Mouse (Mus musculus) megakaryocyte, embryonic 14.5 days (primary cell): ENCODE measurements around the gene Ttn. TPM values are rescaled to one million over a fixed set of nuclear protein-coding genes. Genes with fewer than 3 reads are reported as not detected.

ENCODE experiments used
- H3K27me3 ChIP-seq: replicated peaks from 2 replicates; pipeline ENCODE3; 2012; ENCODE audit warnings: inconsistent platforms
- H3K36me3 ChIP-seq: replicated peaks from 2 replicates; pipeline ENCODE3; 2012; ENCODE audit warnings: low read length, inconsistent platforms, mixed read lengths
- H3K4me1 ChIP-seq: 2 replicates; pipeline ENCODE4 v1.6.1; 2012; ENCODE audit warnings: inconsistent platforms
- H3K4me3 ChIP-seq: replicated peaks from 2 replicates; pipeline ENCODE3; 2012; ENCODE audit warnings: moderate library complexity, mild to moderate bottlenecking, inconsistent platforms
- H3K9me3 ChIP-seq: 2 replicates; pipeline ENCODE4 v1.6.1; 2012; ENCODE audit warnings: inconsistent platforms
- FLI1 ChIP-seq: IDR thresholded peaks from 2 replicates; pipeline ENCODE4 v1.6.1; 2012; ENCODE audit warnings: low read length, inconsistent platforms, mixed read lengths
- GATA1 ChIP-seq: IDR thresholded peaks from 3 replicates; pipeline ENCODE4 v1.6.1; 2012; ENCODE audit warnings: mixed read lengths, low read length, inconsistent platforms, borderline replicate concordance
- polyA plus RNA-seq: library from polyadenylated mRNA; stranded (reverse); fragments of >175 nt; gene quantifications from 2 replicates; pipeline ENCODE4 v1.2.3, GENCODE M21; 2012; ENCODE audit warnings: low replicate concordance; ENCODE audit not compliant: insufficient read depth

Ttn gene
- polyA plus RNA-seq, 1 experiment, result not detected

- TF ChIP-seq GATA1, result no peak
- H3K9me3 ChIP-seq, result no peaks in the 10 kb centered on the region
- H3K36me3 ChIP-seq, result peaks cover 20% of the 10 kb centered on the region
- H3K27me3 ChIP-seq, result no peaks in the 10 kb centered on the region
- H3K4me3 ChIP-seq, result peak overlapping the region; percentile 94
- peaks cover 58% of the 10 kb centered on the region for H3K4me1 ChIP-seq
Observed at GRCm38 (mm10) chr2:76673472-76674081, 308.8 kb downstream of the Ttn start.

- no peak for TF ChIP-seq GATA1
- no peak for TF ChIP-seq FLI1
- no peaks in the 10 kb centered on the region for H3K9me3 ChIP-seq
- peaks cover 55% of the 10 kb centered on the region for H3K4me1 ChIP-seq
- H3K36me3 ChIP-seq, result peaks cover 18% of the 10 kb centered on the region
- peak within 1 kb of the TSS; percentile 94 for H3K4me3 ChIP-seq
- H3K27me3 ChIP-seq, result no peaks in the 10 kb centered on the region
Observed at GRCm38 (mm10) chr2:76672966-76673392, 309.4 kb downstream of the Ttn start, which contains the start of gene Fkbp7. Fkbp7 (minus strand) TSS chr2:76673116.

- peaks cover 50% of the 10 kb centered on the region for H3K4me1 ChIP-seq
- peak overlapping the region; percentile 94 for H3K4me3 ChIP-seq
- TF ChIP-seq GATA1 (no peak), FLI1 (no peak)
- H3K36me3 ChIP-seq, result peaks cover 18% of the 10 kb centered on the region
- no peaks in the 10 kb centered on the region for H3K9me3 ChIP-seq
- no peaks in the 10 kb centered on the region for H3K27me3 ChIP-seq
Observed at GRCm38 (mm10) chr2:76672134-76672745, 310.1 kb downstream of the Ttn start.

- peak overlapping the region; percentile 94 for H3K4me3 ChIP-seq
- H3K27me3 ChIP-seq, result no peaks in the 10 kb centered on the region
- peaks cover 24% of the 10 kb centered on the region for H3K36me3 ChIP-seq
- TF ChIP-seq GATA1, result no peak
- TF ChIP-seq FLI1, result no peak
- H3K9me3 ChIP-seq, result no peaks in the 10 kb centered on the region
- peaks cover 44% of the 10 kb centered on the region for H3K4me1 ChIP-seq
Observed at GRCm38 (mm10) chr2:76671641-76672040, 310.7 kb downstream of the Ttn start.

GRCm38 (mm10) chr2:76667200-76667599 is 315.1 kb downstream of the Ttn start:
- H3K4me3 ChIP-seq, result no peak overlapping the region
- no peaks in the 10 kb centered on the region for H3K27me3 ChIP-seq
- TF ChIP-seq FLI1 (no peak), GATA1 (no peak)
- no peaks in the 10 kb centered on the region for H3K9me3 ChIP-seq
- peaks cover 16% of the 10 kb centered on the region; the same call in 1 of the 2 replicates for H3K4me1 ChIP-seq
- peaks cover 61% of the 10 kb centered on the region for H3K36me3 ChIP-seq

- no peak overlapping the region for H3K4me3 ChIP-seq
- H3K27me3 ChIP-seq, result no peaks in the 10 kb centered on the region
- peaks cover 69% of the 10 kb centered on the region for H3K36me3 ChIP-seq
- no peak for TF ChIP-seq FLI1
- TF ChIP-seq GATA1, result no peak
- peaks cover 6% of the 10 kb centered on the region; the same call in 1 of the 2 replicates for H3K4me1 ChIP-seq
- no peaks in the 10 kb centered on the region for H3K9me3 ChIP-seq
Observed at GRCm38 (mm10) chr2:76665531-76665930, 316.8 kb downstream of the Ttn start.

- Histone ChIP-seq H3K4me1 (peaks cover 16% of the 10 kb centered on the region), H3K27me3 (peaks cover 4% of the 10 kb centered on the region), H3K9me3 (no peaks in the 10 kb centered on the region), H3K36me3 (peaks cover 29% of the 10 kb centered on the region), H3K4me3 (no peak overlapping the region)
- TF ChIP-seq GATA1 (no peak), FLI1 (no peak)
Observed at GRCm38 (mm10) chr2:76659419-76659818, 322.9 kb downstream of the Ttn start.

- Histone ChIP-seq H3K36me3 (peaks cover 21% of the 10 kb centered on the region), H3K4me3 (no peak overlapping the region), H3K9me3 (no peaks in the 10 kb centered on the region), H3K27me3 (peaks cover 4% of the 10 kb centered on the region), H3K4me1 (peaks cover 16% of the 10 kb centered on the region)
- TF ChIP-seq FLI1 (no peak), GATA1 (no peak)
Observed at GRCm38 (mm10) chr2:76658551-76658950, 323.8 kb downstream of the Ttn start.

GRCm38 (mm10) chr2:76655982-76656381 is 326.4 kb downstream of the Ttn start:
- TF ChIP-seq GATA1 (no peak), FLI1 (no peak)
- Histone ChIP-seq H3K4me3 (peak overlapping the region; percentile 65), H3K27me3 (peaks cover 4% of the 10 kb centered on the region), H3K9me3 (no peaks in the 10 kb centered on the region), H3K4me1 (peaks cover 16% of the 10 kb centered on the region), H3K36me3 (no peaks in the 10 kb centered on the region)

- Histone ChIP-seq H3K9me3 (no peaks in the 10 kb centered on the region), H3K4me1 (peaks cover 16% of the 10 kb centered on the region), H3K36me3 (no peaks in the 10 kb centered on the region), H3K27me3 (peaks cover 4% of the 10 kb centered on the region), H3K4me3 (peak overlapping the region; percentile 73)
- no peak for TF ChIP-seq GATA1
Observed at GRCm38 (mm10) chr2:76655444-76655843, 326.9 kb downstream of the Ttn start.
